Mouse (Mus musculus) liver, embryonic 14.5 days (tissue): ENCODE data around the gene Vars. TPM values are rescaled to one million over a fixed set of nuclear protein-coding genes. Genes with fewer than 3 reads are reported as not detected.

Experiments used
- ATAC-seq: fragments of 200-750 bp; cut with Nextera tagmentation; 2 replicates; pipeline ENCODE4 v1.8.0; 2017; ENCODE audit warnings: moderate number of reproducible peaks, mild to moderate bottlenecking, moderate library complexity; ENCODE audit not compliant: insufficient read depth
- DNase-seq, 3 experiments: peaks; one replicate each; pipeline ENCODE4 v3.0.0-alpha.2; 2012 to 2013; ENCODE audit warnings: low read depth in 3 of 3, low spot score in 3 of 3
- H3K27ac ChIP-seq: fragments of 300-500 bp; sonication (generic); 2 replicates; pipeline ENCODE4 v1.5.1; 2014; ENCODE audit warnings: moderate library complexity, mild to moderate bottlenecking, control low read depth, inconsistent platforms
- H3K27me3 ChIP-seq: fragments of 300-500 bp; sonication (generic); 2 replicates; pipeline ENCODE4 v1.6.1; 2014; ENCODE audit warnings: mild to moderate bottlenecking, low read length, moderate library complexity; ENCODE audit not compliant: control insufficient read depth, insufficient read depth
- H3K36me3 ChIP-seq: fragments of 300-500 bp; sonication (generic); replicated peaks from 2 replicates; pipeline ENCODE4 v1.6.1; 2014; ENCODE audit warnings: low read depth; ENCODE audit not compliant: control insufficient read depth, insufficient read depth
- H3K4me1 ChIP-seq, 2 experiments: fragments of 200-500 bp in 1 of 2; fragments of 300-500 bp in 1 of 2; sonication (generic) in 1 of 2; replicated peaks; 2 replicates each; pipeline ENCODE4 v1.6.1; 2012 to 2014; ENCODE audit warnings: antibody characterized with exemption in 1 of 2, inconsistent platforms in 1 of 2, low read length in 1 of 2; ENCODE audit not compliant: control insufficient read depth in 2 of 2, insufficient read depth in 2 of 2
- H3K4me2 ChIP-seq: fragments of 300-500 bp; sonication (generic); 2 replicates; pipeline ENCODE4 v1.6.1; 2014; ENCODE audit warnings: low read depth, mild to moderate bottlenecking, control low read depth, moderate library complexity
- H3K4me3 ChIP-seq, 2 experiments: fragments of 200-500 bp in 1 of 2; fragments of 300-500 bp in 1 of 2; sonication (generic) in 1 of 2; 2 replicates each; pipeline ENCODE4 v1.5.1; 2012 to 2014; ENCODE audit warnings: low read depth in 2 of 2, low read length in 2 of 2, mild to moderate bottlenecking in 2 of 2, control low read depth in 1 of 2, inconsistent platforms in 1 of 2, moderate library complexity in 1 of 2; ENCODE audit not compliant: insufficient read depth in 1 of 2
- H3K9ac ChIP-seq: fragments of 300-500 bp; sonication (generic); replicated peaks from 2 replicates; pipeline ENCODE4 v1.6.1; 2014; ENCODE audit warnings: mild to moderate bottlenecking, control low read depth, moderate library complexity
- H3K9me3 ChIP-seq: fragments of 300-500 bp; sonication (generic); 2 replicates; pipeline ENCODE4 v1.6.1; 2016; ENCODE audit warnings: low read length, mixed read lengths; ENCODE audit not compliant: control insufficient read depth
- CTCF ChIP-seq: IDR thresholded peaks from 2 replicates; pipeline ENCODE4 v1.5.1; 2016; ENCODE audit warnings: antibody characterized with exemption, low read depth, control low read depth
- EP300 ChIP-seq: IDR thresholded peaks from 2 replicates; pipeline ENCODE4 v1.6.1; 2016; ENCODE audit warnings: antibody characterized with exemption, low read depth
- WGBS: fragments of 180-500 bp; shearing (Covaris S2); extraction: QIAGEN DNeasy Blood & Tissue Kit; methylation state at CpG from one replicate; pipeline ENCODE4 v1.1.7; 2014; ENCODE audit not compliant: insufficient replicate concordance; 5-methylcytosine and 5-hydroxymethylcytosine counted together
- polyA plus RNA-seq, 2 experiments: library from polyadenylated mRNA; depleted of rRNA in 1 of 2; stranded (reverse) in 1 of 2; unstranded in 1 of 2; fragments of >200 nt; fragmentation: Nextera tagmentation in 1 of 2; extraction: Ambion mirVana in 1 of 2; gene quantifications; 2 replicates each; pipeline versions ENCODE4 v1.2.1 to v1.2.3; 2012 to 2014

Vars gene
- 58.2 and 67.6 TPM in 2 replicates for polyA plus RNA-seq (2012; rRNA removed)
- polyA plus RNA-seq (2014; fragmentation: Nextera tagmentation; extraction: Ambion mirVana): 61.7 and 77.3 TPM in 2 replicates

GRCm38 (mm10) chr17:35000717-35001451 is at the start of gene Vars:
Gene Vars, plus strand, starts transcription at chr17:35000987.
- Histone ChIP-seq H3K27me3 (no peaks in the 10 kb centered on the region), H3K9me3 (no peaks in the 10 kb centered on the region), H3K36me3 (peaks cover 44% of the 10 kb centered on the region), H3K27ac (peak within 1 kb of the TSS; percentile 93), H3K9ac (peak within 1 kb of the TSS; percentile 93), H3K4me1 (peaks cover 35 to 47% of the 10 kb centered on the region in 2 experiments), H3K4me2 (peak within 1 kb of the TSS; percentile 88), H3K4me3 (peak within 1 kb of the TSS; percentile 89 to 95)
- under 1% methylated on average over 77 of the region's 83 CpGs for WGBS
- no peak for TF ChIP-seq CTCF
- peak; percentile 37 for TF ChIP-seq EP300
- peak; percentile 73 to 81 (median 77) for DNase-seq
- ATAC-seq: peak; percentile 87

GRCm38 (mm10) chr17:34951636-34952377 is 49.0 kb upstream of the Vars start:
- ATAC-seq (peak; percentile 6; the same call in 1 of the 2 replicates), DNase-seq (no peak)
- peaks cover 0 to 7% of the 10 kb centered on the region in 2 experiments for H3K4me1 ChIP-seq
- peak overlapping the region; percentile 89 for H3K4me2 ChIP-seq
- H3K9me3 ChIP-seq: no peaks in the 10 kb centered on the region
- peaks cover under 1% of the 10 kb centered on the region for H3K27me3 ChIP-seq
- H3K27ac ChIP-seq: peak overlapping the region; percentile 81
- peak overlapping the region; percentile 67 to 96 for H3K4me3 ChIP-seq
- peak overlapping the region; percentile 83 for H3K9ac ChIP-seq
- under 1% methylated on average over 29 of the region's 29 CpGs for WGBS
- TF ChIP-seq EP300 (no peak), CTCF (no peak)
- peaks cover 20% of the 10 kb centered on the region for H3K36me3 ChIP-seq

- Histone ChIP-seq H3K9ac (peak overlapping the region; percentile 83), H3K36me3 (peaks cover 20% of the 10 kb centered on the region), H3K27me3 (peaks cover 5% of the 10 kb centered on the region), H3K4me2 (peak overlapping the region; percentile 89), H3K4me1 (peaks cover 0 to 7% of the 10 kb centered on the region in 2 experiments), H3K4me3 (peak overlapping the region; percentile 67 to 96), H3K9me3 (no peaks in the 10 kb centered on the region), H3K27ac (peak overlapping the region; percentile 81)
- DNase-seq (no peak), ATAC-seq (peak; percentile 75)
- under 1% methylated on average over 23 of the region's 23 CpGs for WGBS
- TF ChIP-seq EP300 (peak; percentile 63), CTCF (peak; percentile 78)
These were observed 48.3 kb upstream of the Vars start for GRCm38 (mm10) chr17:34952378-34953040.

- Histone ChIP-seq H3K36me3 (peaks cover 20% of the 10 kb centered on the region), H3K4me1 (peaks cover 0 to 7% of the 10 kb centered on the region in 2 experiments), H3K27me3 (peaks cover 5% of the 10 kb centered on the region), H3K9me3 (no peaks in the 10 kb centered on the region), H3K27ac (no peak overlapping the region), H3K4me2 (peak overlapping the region; percentile 89), H3K9ac (peak overlapping the region; percentile 83), H3K4me3 (peak overlapping the region; percentile 67 to 96; a peak in 2 of 4 replicates)
- TF ChIP-seq EP300 (no peak), CTCF (no peak)
- DNase-seq (no peak), ATAC-seq (no peak)
- WGBS: 68% methylated on average over 3 of the region's 3 CpGs
These were observed 47.5 kb upstream of the Vars start for GRCm38 (mm10) chr17:34953258-34953657.
